Mouse (Mus musculus) MEL (cell line): ENCODE measurements at regions not wholly inside any gene's neighbourhood (a gene's known extent, or its start where the extent isn't known, plus 50 kb on each side); places are given as distances from the start of the nearest gene placed in this dataset.

Experiments
- DNase-seq: peaks from one replicate; pipeline ENCODE4 v3.0.0; 2011; ENCODE audit warnings: low read depth, low spot score
- H3K27ac ChIP-seq: 2 replicates; pipeline ENCODE4 v1.5.1; 2012; ENCODE audit warnings: low read depth, mild to moderate bottlenecking, control low read depth, low read length, moderate library complexity; ENCODE audit not compliant: control insufficient read depth
- H3K27me3 ChIP-seq, 2 experiments: fragments of 150-350 bp in 1 of 2; sonication (generic) in 1 of 2; 2 replicates each; pipeline ENCODE4 v1.6.1; 2012; ENCODE audit warnings: low read length in 2 of 2, mild to moderate bottlenecking in 2 of 2, improper control_type of control experiment in 1 of 2, moderate library complexity in 1 of 2; ENCODE audit not compliant: insufficient read depth in 2 of 2, control insufficient read depth in 1 of 2
- H3K36me3 ChIP-seq, 2 experiments: 2 replicates each; pipeline ENCODE4 v1.6.1; 2012 to 2014; ENCODE audit warnings: low read length in 2 of 2, improper control_type of control experiment in 1 of 2, inconsistent platforms in 1 of 2, mild to moderate bottlenecking in 1 of 2; ENCODE audit not compliant: insufficient read depth in 2 of 2, control insufficient read depth in 1 of 2
- H3K4me1 ChIP-seq, 2 experiments: fragments of 150-350 bp in 1 of 2; sonication (generic) in 1 of 2; 2 replicates each; pipeline ENCODE4 v1.6.1; 2012; ENCODE audit warnings: low read length in 2 of 2, improper control_type of control experiment in 1 of 2, mild to moderate bottlenecking in 1 of 2; ENCODE audit not compliant: insufficient read depth in 2 of 2, control insufficient read depth in 1 of 2
- H3K4me3 ChIP-seq, 2 experiments: fragments of 150-350 bp in 1 of 2; sonication (generic) in 1 of 2; 2 replicates each; pipeline ENCODE4 v1.5.1; 2012; ENCODE audit warnings: low read depth in 2 of 2, low read length in 2 of 2, mild to moderate bottlenecking in 2 of 2, moderate library complexity in 2 of 2, control low read depth in 1 of 2, improper control_type of control experiment in 1 of 2; ENCODE audit not compliant: control insufficient read depth in 1 of 2, insufficient read depth in 1 of 2
- H3K79me2 ChIP-seq: 2 replicates; pipeline ENCODE4 v1.6.1; 2012; ENCODE audit warnings: mild to moderate bottlenecking, low read length, moderate library complexity; ENCODE audit not compliant: control insufficient read depth, poor library complexity, insufficient read depth
- H3K9ac ChIP-seq: 2 replicates; pipeline ENCODE4 v1.6.1; 2012; ENCODE audit warnings: low read depth, mild to moderate bottlenecking, control low read depth, low read length, moderate library complexity; ENCODE audit not compliant: control insufficient read depth, poor library complexity, severe bottlenecking
- H3K9me3 ChIP-seq: fragments of 150-350 bp; sonication (generic); replicated peaks from 2 replicates; pipeline ENCODE4 v1.6.1; 2012; ENCODE audit warnings: mild to moderate bottlenecking, low read length, improper control_type of control experiment, moderate library complexity; ENCODE audit not compliant: insufficient read depth
- CHD1 ChIP-seq: IDR thresholded peaks from 2 replicates; pipeline ENCODE4 v1.6.1; 2012; ENCODE audit warnings: low read depth, mild to moderate bottlenecking, inconsistent platforms, low read length, improper control_type of control experiment
- CHD2 ChIP-seq: IDR thresholded peaks from 2 replicates; pipeline ENCODE4 v1.6.1; 2011; ENCODE audit warnings: low read length, improper control_type of control experiment
- CTCF ChIP-seq, 3 experiments: IDR thresholded peaks in 2 of 3; conservative IDR thresholded peaks in 1 of 3; 2 replicates each; pipeline ENCODE4 v1.5.1; 2011 to 2012; ENCODE audit warnings: low read length in 3 of 3, low read depth in 2 of 3, mild to moderate bottlenecking in 2 of 3, improper control_type of control experiment in 1 of 3, inconsistent platforms in 1 of 3, mixed read lengths in 1 of 3, moderate library complexity in 1 of 3; ENCODE audit not compliant: control insufficient read depth in 1 of 3, insufficient read depth in 1 of 3, poor library complexity in 1 of 3, severe bottlenecking in 1 of 3
- E2F4 ChIP-seq: IDR thresholded peaks from 2 replicates; pipeline ENCODE4 v1.6.1; 2011; ENCODE audit warnings: low read depth, low read length, improper control_type of control experiment, borderline replicate concordance
- ELF1 ChIP-seq: IDR thresholded peaks from 2 replicates; pipeline ENCODE4 v1.6.1; 2014; ENCODE audit warnings: low read depth, mild to moderate bottlenecking, inconsistent platforms, low read length, improper control_type of control experiment, moderate library complexity
- EP300 ChIP-seq, 2 experiments: IDR thresholded peaks; 2 replicates each; pipeline ENCODE4 v1.6.1; 2011; ENCODE audit warnings: improper control_type of control experiment in 2 of 2, low read length in 2 of 2, low read depth in 1 of 2, mild to moderate bottlenecking in 1 of 2
- ETS1 ChIP-seq: IDR thresholded peaks from 2 replicates; pipeline ENCODE4 v1.6.1; 2012; ENCODE audit warnings: low read depth, mild to moderate bottlenecking, inconsistent platforms, low read length, improper control_type of control experiment, moderate library complexity
- HCFC1 ChIP-seq: IDR thresholded peaks from 2 replicates; pipeline ENCODE4 v1.6.1; 2012; ENCODE audit warnings: low read depth, mild to moderate bottlenecking, inconsistent platforms, low read length, improper control_type of control experiment, moderate library complexity
- JUND ChIP-seq: IDR thresholded peaks from 2 replicates; pipeline ENCODE4 v1.6.1; 2011; ENCODE audit warnings: low read depth, mild to moderate bottlenecking, improper control_type of control experiment, low read length
- MYB ChIP-seq: IDR thresholded peaks from 2 replicates; pipeline ENCODE4 v1.6.1; 2011; ENCODE audit warnings: mild to moderate bottlenecking, low read depth, low read length, improper control_type of control experiment
- POLR2A ChIP-seq, 2 experiments: IDR thresholded peaks; 2 replicates each; pipeline ENCODE4 v1.6.1; 2011 to 2012; ENCODE audit warnings: low read length in 2 of 2, mild to moderate bottlenecking in 2 of 2, control low read depth in 1 of 2, improper control_type of control experiment in 1 of 2, low read depth in 1 of 2, moderate library complexity in 1 of 2; ENCODE audit not compliant: control insufficient read depth in 1 of 2, insufficient read depth in 1 of 2, poor library complexity in 1 of 2
- RCOR1 ChIP-seq: IDR thresholded peaks from 2 replicates; pipeline ENCODE4 v1.6.1; 2012; ENCODE audit warnings: low read depth, mild to moderate bottlenecking, inconsistent platforms, low read length, improper control_type of control experiment
- TAL1 ChIP-seq: IDR thresholded peaks from 2 replicates; pipeline ENCODE4 v1.6.1; 2012; ENCODE audit warnings: mild to moderate bottlenecking, inconsistent platforms, low read length, moderate library complexity, mixed read lengths
- TCF12 ChIP-seq: IDR thresholded peaks from 2 replicates; pipeline ENCODE4 v1.6.1; 2014; ENCODE audit warnings: low read depth, mild to moderate bottlenecking, inconsistent platforms, low read length, improper control_type of control experiment, moderate library complexity
- UBTF ChIP-seq: IDR thresholded peaks from 2 replicates; pipeline ENCODE4 v1.6.1; 2012; ENCODE audit warnings: low read depth, mild to moderate bottlenecking, inconsistent platforms, low read length, improper control_type of control experiment, moderate library complexity, borderline replicate concordance; ENCODE audit not compliant: insufficient read depth
- USF1 ChIP-seq: IDR thresholded peaks from 2 replicates; pipeline ENCODE4 v1.6.1; 2014; ENCODE audit warnings: low read depth, mild to moderate bottlenecking, inconsistent platforms, low read length, improper control_type of control experiment, moderate library complexity
- ZMIZ1 ChIP-seq: IDR thresholded peaks from 2 replicates; pipeline ENCODE4 v1.6.1; 2012; ENCODE audit warnings: low read depth, mild to moderate bottlenecking, inconsistent platforms, low read length, improper control_type of control experiment, moderate library complexity

GRCm38 (mm10) chr17:51239465-51239864 lies 60.3 kb upstream of the Tbc1d5 start:
- TF ChIP-seq ZMIZ1 (no peak), HCFC1 (no peak), TCF12 (no peak), JUND (no peak), MYB (no peak), EP300 (IDR thresholded peaks at IDR 0.05; ENCODE audit: low read depth in 1 of 2, low read length in 2 of 2) (no peak), CHD2 (no peak), CHD1 (no peak), CTCF (IDR thresholded peaks at IDR 0.05 in 2 of 3, conservative IDR thresholded peaks at IDR 0.05 in 1 of 3; ENCODE audit: control insufficient read depth in 1 of 3, insufficient read depth in 1 of 3, low read depth in 2 of 3, low read length in 3 of 3, poor library complexity in 1 of 3, severe bottlenecking in 1 of 3) (no peak), ELF1 (no peak), ETS1 (no peak), TAL1 (no peak), E2F4 (no peak), POLR2A (IDR thresholded peaks at IDR 0.05; ENCODE audit: control insufficient read depth in 1 of 2, insufficient read depth in 1 of 2, low read depth in 1 of 2, low read length in 2 of 2, poor library complexity in 1 of 2) (no peak), UBTF (no peak), USF1 (no peak), RCOR1 (no peak)
- TF ChIP-seq, all 39 proteins: peak for 0
- Histone ChIP-seq H3K4me1 (peaks cover 2 to 8% of the 10 kb centered on the region in 2 experiments; a peak in 3 of 4 replicates), H3K27ac (no peak overlapping the region), H3K79me2 (no peaks in the 10 kb centered on the region), H3K27me3 (no peaks in the 10 kb centered on the region), H3K9me3 (no peaks in the 10 kb centered on the region), H3K4me3 (no peak overlapping the region), H3K9ac (no peak overlapping the region), H3K36me3 (peaks cover 0 to 7% of the 10 kb centered on the region in 2 experiments; a peak in 2 of 4 replicates)
- DNase-seq = peak; percentile 50
